Mouse (Mus musculus): Measurements from ENCODE around the gene Adam3.

The Adam3 gene

GRCm38 (mm10) chr8:24725630-24726029 is at the start of gene Adam3:
Gene Adam3 (minus strand): TSS chr8:24725852.
- no peak for DNase-seq (ENCODE audit: low read depth in 2 of 2, low spot score in 2 of 2)

GRCm38 (mm10) chr8:24724886-24725626 is 596 bp downstream of the Adam3 start:
- DNase-seq (ENCODE audit: low read depth in 2 of 2, low spot score in 2 of 2): no peak

Measured in CD8-positive naive resting alpha-beta T cell, adult 2 months (primary cell).